Mouse (Mus musculus): Measurements from ENCODE around the gene Tmem41a. TPM values are rescaled to one million over a fixed set of nuclear protein-coding genes. Genes with fewer than 3 reads are reported as not detected.

The Tmem41a gene
- polyA plus RNA-seq, 1 experiment from 2014 or later: 26.8 TPM

DNA sequence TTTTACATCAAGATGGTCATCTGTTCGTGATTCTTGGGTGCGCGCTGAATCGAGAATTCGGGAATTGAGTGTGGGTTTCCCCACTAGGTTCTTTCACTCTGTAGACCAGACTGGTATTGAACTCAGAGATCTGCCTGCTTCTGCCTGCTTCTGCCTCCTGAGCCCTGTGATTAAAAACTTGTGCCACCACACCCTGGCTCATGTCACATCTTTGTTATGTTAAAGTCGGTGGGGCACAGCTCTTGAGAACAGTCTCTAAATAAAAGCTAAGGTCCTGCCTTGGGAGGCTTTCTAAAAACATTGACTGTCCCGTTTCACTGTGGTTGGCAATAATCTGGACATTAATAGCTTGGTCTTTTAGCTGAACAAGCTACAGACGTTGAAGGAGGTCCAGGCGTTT is 35.8 kb upstream of the Tmem41a start:
- no peaks in the 10 kb centered on the region for H3K4me1 ChIP-seq (ENCODE audit: control insufficient read depth, insufficient read depth, low read length)
- H3K27ac ChIP-seq (ENCODE audit: low read depth, low read length): no peak overlapping the region
- H3K36me3 ChIP-seq (ENCODE audit: control insufficient read depth, insufficient read depth, low read length): no peaks in the 10 kb centered on the region
- no peak overlapping the region for H3K4me2 ChIP-seq (replicated peaks; ENCODE audit: low read depth, low read length)
- ATAC-seq (ENCODE audit: low FRiP score, low TSS enrichment): no peak
- no peak overlapping the region for H3K4me3 ChIP-seq (ENCODE audit: low read length)
- H3K9ac ChIP-seq (ENCODE audit: low read depth, low read length): no peak overlapping the region
- 94% methylated on average over 9 of the region's 9 CpGs for WGBS
- H3K27me3 ChIP-seq (ENCODE audit: control insufficient read depth, insufficient read depth, low read length): no peaks in the 10 kb centered on the region
- no peaks in the 10 kb centered on the region for H3K9me3 ChIP-seq (ENCODE audit: control insufficient read depth, low read length)

DNA sequence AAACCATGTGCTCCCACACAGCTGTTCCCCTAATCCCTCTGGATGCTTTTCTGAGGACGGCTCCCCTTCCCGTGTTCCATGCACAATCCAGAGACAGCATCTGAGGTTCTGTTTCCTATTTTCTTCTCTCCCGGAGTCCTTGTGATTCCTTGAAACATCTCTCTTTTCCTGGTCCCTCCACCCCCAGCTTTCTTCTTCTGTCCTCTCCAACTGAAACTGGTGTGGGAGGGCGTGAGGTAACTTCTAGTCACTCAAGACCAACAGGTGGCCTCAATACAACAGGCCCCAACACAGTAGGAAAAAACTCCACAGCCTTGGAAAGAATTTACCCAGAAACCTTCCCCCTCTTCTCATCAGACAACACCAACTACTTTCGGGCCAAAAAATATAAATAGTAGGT is 30.0 kb upstream of the Tmem41a start:
- 82% methylated on average over 5 of the region's 5 CpGs for WGBS
- Histone ChIP-seq H3K27ac (ENCODE audit: low read depth, low read length) (no peak overlapping the region), H3K4me1 (ENCODE audit: control insufficient read depth, insufficient read depth, low read length) (peaks cover 5% of the 10 kb centered on the region; the same call in 1 of the 2 replicates), H3K4me2 (replicated peaks; ENCODE audit: low read depth, low read length) (no peak overlapping the region), H3K9ac (ENCODE audit: low read depth, low read length) (no peak overlapping the region), H3K4me3 (ENCODE audit: low read length) (no peak overlapping the region), H3K27me3 (ENCODE audit: control insufficient read depth, insufficient read depth, low read length) (peaks cover 3% of the 10 kb centered on the region; the same call in 1 of the 2 replicates), H3K9me3 (ENCODE audit: control insufficient read depth, low read length) (no peaks in the 10 kb centered on the region), H3K36me3 (ENCODE audit: control insufficient read depth, insufficient read depth, low read length) (no peaks in the 10 kb centered on the region)
- ATAC-seq (ENCODE audit: low FRiP score, low TSS enrichment): no peak

DNA sequence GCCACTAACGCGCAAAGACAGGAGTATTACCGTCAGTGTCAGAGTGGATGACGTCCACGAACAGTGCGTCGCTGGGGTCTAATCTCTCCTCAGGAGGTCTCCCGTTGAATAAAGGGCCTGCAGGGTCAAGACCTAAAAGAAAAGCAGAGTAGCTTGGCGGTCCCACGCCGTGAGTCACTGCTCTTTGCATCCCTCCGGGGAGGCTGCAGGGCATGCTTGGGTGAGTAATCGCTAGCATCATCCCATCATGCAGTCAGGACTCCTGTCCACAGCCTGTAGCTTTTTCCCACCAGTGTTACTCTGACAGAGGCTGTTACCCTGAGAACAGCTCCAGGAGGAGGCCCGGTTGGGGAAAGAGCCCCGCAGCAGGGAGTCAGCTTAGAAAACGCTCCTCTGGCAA is 28.9 kb upstream of the Tmem41a start:
- no peak; the same call in 1 of the 2 replicates for ATAC-seq (ENCODE audit: low FRiP score, low TSS enrichment)
- Histone ChIP-seq H3K9ac (ENCODE audit: low read depth, low read length) (no peak overlapping the region), H3K27me3 (ENCODE audit: control insufficient read depth, insufficient read depth, low read length) (peaks cover 3% of the 10 kb centered on the region; the same call in 1 of the 2 replicates), H3K4me2 (replicated peaks; ENCODE audit: low read depth, low read length) (peak overlapping the region; percentile 30), H3K4me3 (ENCODE audit: low read length) (peak overlapping the region; percentile 12; the same call in 1 of the 2 replicates), H3K36me3 (ENCODE audit: control insufficient read depth, insufficient read depth, low read length) (no peaks in the 10 kb centered on the region), H3K27ac (ENCODE audit: low read depth, low read length) (no peak overlapping the region), H3K4me1 (ENCODE audit: control insufficient read depth, insufficient read depth, low read length) (peaks cover 5% of the 10 kb centered on the region; the same call in 1 of the 2 replicates), H3K9me3 (ENCODE audit: control insufficient read depth, low read length) (no peaks in the 10 kb centered on the region)
- 3% methylated on average over 16 of the region's 16 CpGs for WGBS

DNA sequence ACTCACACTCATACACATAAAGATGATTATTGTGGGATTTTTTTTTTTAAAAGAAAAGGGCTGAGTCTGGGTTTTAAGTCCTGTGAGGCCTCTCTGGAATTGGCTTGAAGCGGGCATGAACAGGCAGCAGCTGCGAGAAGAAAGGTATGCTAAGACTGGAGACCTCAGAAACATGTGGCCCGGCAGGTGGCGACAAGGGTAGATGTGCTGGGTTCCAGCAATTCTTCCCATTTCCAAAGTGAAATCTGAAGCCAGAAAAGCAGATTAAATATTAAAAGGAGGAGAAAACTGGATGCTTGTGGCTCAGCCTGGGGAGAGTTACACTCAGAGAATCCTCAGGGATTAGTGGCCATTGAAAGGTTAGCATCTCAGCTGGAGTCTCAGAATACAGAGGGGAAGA is 24.1 kb upstream of the Tmem41a start:
- no peak for ATAC-seq (ENCODE audit: low FRiP score, low TSS enrichment)
- Histone ChIP-seq H3K4me3 (ENCODE audit: low read length) (no peak overlapping the region), H3K9ac (ENCODE audit: low read depth, low read length) (no peak overlapping the region), H3K27ac (ENCODE audit: low read depth, low read length) (no peak overlapping the region), H3K36me3 (ENCODE audit: control insufficient read depth, insufficient read depth, low read length) (no peaks in the 10 kb centered on the region), H3K27me3 (ENCODE audit: control insufficient read depth, insufficient read depth, low read length) (peaks cover 3% of the 10 kb centered on the region; the same call in 1 of the 2 replicates), H3K4me1 (ENCODE audit: control insufficient read depth, insufficient read depth, low read length) (peaks cover 4% of the 10 kb centered on the region; the same call in 1 of the 2 replicates), H3K4me2 (replicated peaks; ENCODE audit: low read depth, low read length) (no peak overlapping the region), H3K9me3 (ENCODE audit: control insufficient read depth, low read length) (no peaks in the 10 kb centered on the region)
- 81% methylated on average over 4 of the region's 4 CpGs for WGBS

DNA sequence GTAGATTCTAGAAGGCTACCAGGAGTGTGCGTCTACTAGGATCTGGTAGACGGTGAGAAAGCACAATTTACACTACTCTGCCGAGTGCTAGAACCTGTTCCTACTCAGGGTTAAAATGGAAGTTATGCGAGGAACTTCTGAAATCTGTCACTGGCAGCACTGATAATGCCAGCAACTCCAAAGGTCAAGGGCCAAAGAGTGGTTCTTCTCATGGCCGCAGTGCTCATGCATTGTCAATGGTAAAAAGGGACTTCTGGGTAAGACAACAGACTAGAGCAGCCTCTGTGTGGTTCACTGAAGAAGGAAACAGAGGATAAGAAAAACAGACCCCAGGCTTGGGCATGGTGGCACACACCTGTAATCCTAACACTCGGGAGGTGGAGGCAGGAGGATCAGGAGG is 23.2 kb upstream of the Tmem41a start:
- Histone ChIP-seq H3K4me2 (replicated peaks; ENCODE audit: low read depth, low read length) (no peak overlapping the region), H3K4me1 (ENCODE audit: control insufficient read depth, insufficient read depth, low read length) (no peaks in the 10 kb centered on the region), H3K27me3 (ENCODE audit: control insufficient read depth, insufficient read depth, low read length) (peaks cover under 1% of the 10 kb centered on the region; the same call in 1 of the 2 replicates), H3K4me3 (ENCODE audit: low read length) (no peak overlapping the region), H3K36me3 (ENCODE audit: control insufficient read depth, insufficient read depth, low read length) (no peaks in the 10 kb centered on the region), H3K27ac (ENCODE audit: low read depth, low read length) (no peak overlapping the region), H3K9ac (ENCODE audit: low read depth, low read length) (no peak overlapping the region), H3K9me3 (ENCODE audit: control insufficient read depth, low read length) (no peaks in the 10 kb centered on the region)
- ATAC-seq (ENCODE audit: low FRiP score, low TSS enrichment): no peak
- WGBS: 89% methylated on average over 6 of the region's 6 CpGs

DNA sequence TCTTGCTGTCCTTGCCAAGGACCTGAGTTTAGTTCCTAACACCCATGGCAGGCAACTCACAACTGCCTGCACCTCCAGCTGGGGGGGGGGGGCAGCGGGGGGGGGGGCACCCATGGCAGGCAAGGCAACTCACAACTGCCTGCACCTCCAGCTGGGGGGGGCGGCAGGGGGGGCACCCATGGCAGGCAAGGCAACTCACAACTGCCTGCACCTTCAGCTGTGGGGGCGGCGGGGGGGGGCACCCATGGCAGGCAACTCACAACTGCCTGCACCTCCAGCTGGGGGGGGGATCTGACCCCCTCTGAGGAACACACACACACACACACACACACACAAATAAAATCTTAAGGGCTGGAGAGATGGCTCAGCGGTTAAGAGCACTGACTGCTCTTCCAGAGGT is 22.5 kb upstream of the Tmem41a start:
- H3K27me3 ChIP-seq (ENCODE audit: control insufficient read depth, insufficient read depth, low read length): no peaks in the 10 kb centered on the region
- no peaks in the 10 kb centered on the region for H3K9me3 ChIP-seq (ENCODE audit: control insufficient read depth, low read length)
- H3K4me2 ChIP-seq (replicated peaks; ENCODE audit: low read depth, low read length): no peak overlapping the region
- no peak overlapping the region for H3K27ac ChIP-seq (ENCODE audit: low read depth, low read length)
- no peak overlapping the region for H3K4me3 ChIP-seq (ENCODE audit: low read length)
- no peak for ATAC-seq (ENCODE audit: low FRiP score, low TSS enrichment)
- no peaks in the 10 kb centered on the region for H3K4me1 ChIP-seq (ENCODE audit: control insufficient read depth, insufficient read depth, low read length)
- WGBS: 71% methylated on average over 5 of the region's 5 CpGs
- H3K36me3 ChIP-seq (ENCODE audit: control insufficient read depth, insufficient read depth, low read length): no peaks in the 10 kb centered on the region
- no peak overlapping the region for H3K9ac ChIP-seq (ENCODE audit: low read depth, low read length)

DNA sequence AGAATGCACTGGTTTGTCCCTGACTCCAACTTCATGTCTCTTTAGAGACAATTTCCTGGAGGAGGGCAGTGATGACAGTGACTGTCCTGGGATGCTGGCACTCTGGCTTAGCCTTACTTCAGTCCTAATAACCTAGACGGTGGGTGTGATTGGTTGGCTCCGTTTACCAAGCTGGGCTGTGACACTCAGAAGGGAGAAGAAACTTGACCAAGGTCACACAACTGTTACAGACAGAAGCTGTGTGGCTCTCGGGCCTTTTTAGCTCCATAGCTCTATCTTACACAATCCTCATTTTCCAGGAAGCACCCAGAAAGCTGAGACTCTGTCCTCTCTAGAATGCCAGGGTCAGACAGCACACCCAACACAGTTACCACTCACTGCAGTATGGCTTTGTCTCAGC is 18.2 kb upstream of the Tmem41a start:
- no peak overlapping the region for H3K27ac ChIP-seq (ENCODE audit: low read depth, low read length)

DNA sequence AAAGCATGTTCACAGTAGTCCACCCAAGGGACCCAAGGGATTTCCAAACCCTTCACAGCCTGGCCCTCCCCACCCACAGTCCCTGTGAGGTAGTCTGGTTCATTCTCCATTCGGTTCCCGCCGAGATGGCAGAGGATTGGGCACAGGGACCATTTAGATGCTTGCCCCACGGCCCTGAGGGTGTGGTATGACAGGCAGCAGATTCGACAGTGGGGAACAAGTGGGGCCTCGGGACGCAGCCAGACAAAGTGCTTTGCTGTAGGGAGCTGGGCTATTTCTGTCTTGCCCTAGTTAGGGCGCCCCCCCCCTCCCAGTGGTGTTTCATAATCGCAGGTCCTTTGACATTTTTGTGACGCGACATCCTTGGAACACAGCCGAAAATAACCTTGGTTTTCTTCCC is 8.2 kb upstream of the Tmem41a start:
- H3K9ac ChIP-seq (ENCODE audit: low read depth, low read length): no peak overlapping the region
- H3K9me3 ChIP-seq (ENCODE audit: control insufficient read depth, low read length): no peaks in the 10 kb centered on the region
- no peak overlapping the region for H3K27ac ChIP-seq (ENCODE audit: low read depth, low read length)
- H3K4me3 ChIP-seq (ENCODE audit: low read length): no peak overlapping the region
- WGBS: 91% methylated on average over 12 of the region's 12 CpGs
- no peak overlapping the region for H3K4me2 ChIP-seq (replicated peaks; ENCODE audit: low read depth, low read length)
- no peaks in the 10 kb centered on the region for H3K36me3 ChIP-seq (ENCODE audit: control insufficient read depth, insufficient read depth, low read length)
- H3K4me1 ChIP-seq (ENCODE audit: control insufficient read depth, insufficient read depth, low read length): no peaks in the 10 kb centered on the region
- no peak for ATAC-seq (ENCODE audit: low FRiP score, low TSS enrichment)
- no peaks in the 10 kb centered on the region for H3K27me3 ChIP-seq (ENCODE audit: control insufficient read depth, insufficient read depth, low read length)

More for the DNA sequence above, 18.2 kb upstream of the Tmem41a start:
- Histone ChIP-seq H3K4me3 (ENCODE audit: low read length) (no peak overlapping the region), H3K36me3 (ENCODE audit: control insufficient read depth, insufficient read depth, low read length) (no peaks in the 10 kb centered on the region), H3K9ac (ENCODE audit: low read depth, low read length) (no peak overlapping the region), H3K4me1 (ENCODE audit: control insufficient read depth, insufficient read depth, low read length) (no peaks in the 10 kb centered on the region), H3K27me3 (ENCODE audit: control insufficient read depth, insufficient read depth, low read length) (no peaks in the 10 kb centered on the region), H3K9me3 (ENCODE audit: control insufficient read depth, low read length) (no peaks in the 10 kb centered on the region), H3K4me2 (replicated peaks; ENCODE audit: low read depth, low read length) (no peak overlapping the region)
- ATAC-seq (ENCODE audit: low FRiP score, low TSS enrichment): no peak
- 69% methylated on average over 3 of the region's 3 CpGs for WGBS

DNA sequence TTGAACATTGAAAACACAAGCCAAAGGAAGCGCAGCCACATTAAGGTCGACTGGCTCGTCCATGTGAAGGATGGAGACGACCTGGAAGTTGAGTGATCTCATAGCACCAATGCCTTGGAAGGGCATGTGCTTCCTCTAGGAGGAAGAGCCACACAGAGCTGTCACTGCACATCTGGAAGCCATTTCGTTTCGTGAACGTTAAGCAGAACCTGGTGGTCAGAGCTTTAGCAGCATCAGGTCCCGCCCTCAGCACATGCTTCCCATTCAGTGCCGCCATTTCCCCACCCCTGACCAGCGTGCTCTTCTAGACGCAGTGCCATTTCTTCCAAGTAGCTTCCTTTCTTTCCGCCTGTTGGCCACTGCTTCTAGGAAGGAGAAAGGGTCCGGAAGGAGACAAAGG is 18.9 kb downstream of the Tmem41a start:
- no peaks in the 10 kb centered on the region; the same call in 1 of the 2 replicates for H3K36me3 ChIP-seq (ENCODE audit: control insufficient read depth, insufficient read depth, low read length)

More for the DNA sequence above, 18.9 kb downstream of the Tmem41a start:
- Histone ChIP-seq H3K27me3 (ENCODE audit: control insufficient read depth, insufficient read depth, low read length) (no peaks in the 10 kb centered on the region), H3K4me3 (ENCODE audit: low read length) (no peak overlapping the region), H3K9me3 (ENCODE audit: control insufficient read depth, low read length) (no peaks in the 10 kb centered on the region), H3K4me2 (replicated peaks; ENCODE audit: low read depth, low read length) (no peak overlapping the region), H3K9ac (ENCODE audit: low read depth, low read length) (no peak overlapping the region), H3K27ac (ENCODE audit: low read depth, low read length) (no peak overlapping the region), H3K4me1 (ENCODE audit: control insufficient read depth, insufficient read depth, low read length) (no peaks in the 10 kb centered on the region)
- no peak for ATAC-seq (ENCODE audit: low FRiP score, low TSS enrichment)
- WGBS: 82% methylated on average over 13 of the region's 13 CpGs
